Mouse (Mus musculus): ENCODE measurements around the gene Esm1.
"Not testable (repeated sequence)": the region's sequence is repeated elsewhere in the genome, so short reads cannot be mapped to it uniquely, and the experiment has no call there.

Gene Esm1

DNA sequence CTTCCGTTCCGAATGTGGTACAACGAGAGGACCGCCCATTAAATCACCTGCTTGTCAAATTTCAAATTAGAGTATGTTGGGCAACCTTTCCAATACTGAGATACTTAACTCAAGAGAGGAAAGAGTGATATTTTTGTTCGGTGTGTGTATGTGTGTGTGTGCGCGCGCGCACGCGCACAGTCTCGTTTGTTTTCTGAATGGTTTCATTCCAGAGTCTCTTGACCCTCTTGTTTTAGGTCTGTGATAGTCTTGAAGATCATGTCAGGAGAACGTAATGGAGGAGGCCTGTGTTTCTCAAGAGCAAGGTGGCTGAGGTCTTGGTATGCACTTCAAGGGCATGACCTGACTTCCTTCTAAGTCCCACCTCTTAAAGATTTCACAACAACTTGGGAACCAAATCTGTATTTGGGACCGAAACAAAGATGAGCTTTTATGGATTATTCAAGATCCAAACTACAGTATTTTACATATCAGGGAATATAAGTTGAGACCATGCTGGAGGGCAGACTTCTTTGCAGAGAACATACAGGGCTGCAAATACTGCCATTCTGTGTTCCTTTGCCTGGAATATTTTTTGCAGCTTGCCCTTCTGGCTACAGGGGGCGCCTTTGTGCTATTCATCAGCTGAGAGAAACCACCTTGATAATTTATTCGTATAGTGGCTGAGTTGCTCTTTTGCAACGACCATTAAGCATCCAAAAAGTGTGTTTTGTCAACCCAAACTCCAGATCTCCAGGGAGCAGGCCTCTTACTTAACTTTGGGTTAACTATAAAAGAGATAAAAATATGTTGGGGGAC, 18.4 kb downstream of the Esm1 start:
- no peak for DNase-seq (ENCODE audit: low spot score)

DNA sequence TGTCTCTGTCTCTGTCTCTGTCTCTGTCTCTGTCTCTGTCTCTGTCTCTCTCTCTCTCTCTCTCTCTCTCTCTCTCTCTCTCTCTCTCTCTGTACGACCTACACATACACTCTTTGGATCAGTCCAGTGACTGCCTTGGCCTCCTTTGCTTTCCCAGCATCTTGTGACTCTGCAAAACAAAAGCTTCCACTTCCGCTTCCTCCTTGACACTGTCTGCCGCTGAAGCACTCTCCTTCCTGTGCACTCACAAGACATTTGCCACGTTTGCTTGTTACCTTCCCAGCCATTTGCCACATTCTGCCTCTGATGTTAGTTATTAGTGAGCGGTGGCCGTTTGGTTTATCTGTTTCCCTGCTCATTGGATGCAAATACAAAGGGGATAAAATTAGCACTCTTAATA, 32.7 kb downstream of the Esm1 start:
- DNase-seq (ENCODE audit: low spot score): no peak

DNA sequence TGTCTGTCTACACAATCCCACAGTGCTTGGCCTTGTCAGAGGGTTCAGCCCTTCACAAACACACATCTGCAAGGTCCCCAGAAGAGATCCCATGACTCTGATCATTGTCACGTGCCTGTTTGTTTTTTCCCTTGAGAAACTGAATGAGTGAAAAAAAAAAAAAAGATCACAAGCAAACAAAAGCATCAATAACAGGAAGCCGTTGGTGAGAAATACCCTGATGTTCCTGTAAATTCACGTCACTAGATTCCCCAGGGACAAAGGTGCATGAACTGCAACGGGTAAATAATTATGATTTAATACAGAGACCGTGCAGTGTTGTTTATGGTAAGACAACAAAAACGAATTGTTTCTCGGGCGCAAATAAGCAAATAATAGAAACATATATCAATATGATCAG, 35.6 kb downstream of the Esm1 start:
- DNase-seq (ENCODE audit: low spot score): no peak

DNA sequence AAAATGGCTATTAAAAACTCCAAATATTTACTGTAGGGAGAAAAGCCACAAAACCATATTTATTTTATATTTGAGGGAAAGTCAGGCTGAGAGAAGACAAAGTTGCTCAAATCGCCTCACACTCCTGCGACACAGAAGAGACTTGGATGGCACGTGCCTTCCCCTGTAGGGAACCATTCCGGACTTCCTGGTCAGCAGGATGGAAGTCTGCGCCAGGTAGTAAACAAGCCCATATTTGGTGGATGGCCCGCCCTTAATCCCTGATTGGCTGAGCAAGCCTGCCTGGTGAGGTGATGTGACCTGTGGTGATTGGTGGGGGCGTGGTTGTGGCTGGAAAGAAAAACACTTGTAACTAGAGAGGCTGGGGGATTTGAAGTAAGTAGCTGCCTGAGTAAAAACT, 43.1 kb downstream of the Esm1 start:
- not testable (repeated sequence) for DNase-seq (ENCODE audit: low spot score)

DNA sequence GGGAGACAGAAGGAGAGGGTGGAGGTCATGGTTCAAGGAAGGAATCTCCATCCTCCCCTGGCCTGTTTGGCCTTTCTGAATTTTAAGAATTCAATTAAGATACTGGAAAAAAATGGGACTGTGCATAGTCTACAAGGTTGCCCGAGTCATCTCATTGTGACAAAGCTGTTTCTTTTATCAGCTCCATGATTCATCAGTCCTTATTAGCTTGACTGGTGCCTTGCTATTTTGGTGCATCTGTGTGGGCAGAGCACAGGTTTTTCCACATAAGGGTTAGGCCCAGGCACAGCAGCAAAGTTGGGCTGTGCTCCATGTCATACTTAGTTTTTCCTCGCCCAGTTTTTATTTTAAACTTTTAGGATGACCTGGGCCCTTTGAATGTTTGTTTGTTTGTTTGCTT, 47.3 kb downstream of the Esm1 start:
- DNase-seq (ENCODE audit: low spot score): no peak

DNA sequence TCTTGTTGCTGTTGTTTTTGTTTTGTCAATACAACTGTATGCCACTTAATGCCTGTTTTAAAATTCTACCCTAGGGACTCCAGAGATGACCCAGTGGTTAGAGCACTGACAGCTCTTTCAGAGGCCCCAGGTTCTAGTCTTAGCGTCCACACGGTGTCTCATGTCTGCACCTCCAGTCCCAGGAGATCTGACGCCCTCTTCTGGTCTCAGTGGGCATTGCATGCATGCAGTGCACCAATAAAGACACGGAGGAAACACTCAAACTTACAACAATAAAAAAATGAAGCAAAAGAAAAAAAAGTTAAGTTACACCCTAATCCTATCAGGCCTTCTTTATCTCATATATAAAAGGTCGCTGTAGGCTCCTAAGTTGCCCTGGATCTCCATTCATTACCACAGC, 47.7 kb downstream of the Esm1 start:
- DNase-seq (ENCODE audit: low spot score): no peak

DNA sequence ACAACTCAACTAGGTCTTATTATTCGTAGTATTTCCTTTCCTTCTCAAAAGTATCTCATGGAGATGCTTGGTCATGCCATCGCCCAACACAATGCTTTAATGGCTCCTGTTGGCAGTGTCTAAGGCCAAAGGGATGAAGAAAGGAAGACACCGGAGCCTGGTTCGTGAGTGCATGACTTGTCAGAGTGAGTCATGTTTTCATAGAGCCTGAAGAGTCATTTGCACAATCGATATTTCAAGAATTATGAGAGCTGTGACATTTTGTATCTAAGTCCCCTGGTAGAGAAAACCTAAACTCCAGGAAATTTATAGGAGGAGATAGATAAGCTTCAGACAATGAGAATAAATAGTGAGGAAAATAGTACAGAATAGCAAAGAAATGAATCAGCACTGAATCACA, 49.8 kb downstream of the Esm1 start:
- DNase-seq (ENCODE audit: low spot score): no peak

DNA sequence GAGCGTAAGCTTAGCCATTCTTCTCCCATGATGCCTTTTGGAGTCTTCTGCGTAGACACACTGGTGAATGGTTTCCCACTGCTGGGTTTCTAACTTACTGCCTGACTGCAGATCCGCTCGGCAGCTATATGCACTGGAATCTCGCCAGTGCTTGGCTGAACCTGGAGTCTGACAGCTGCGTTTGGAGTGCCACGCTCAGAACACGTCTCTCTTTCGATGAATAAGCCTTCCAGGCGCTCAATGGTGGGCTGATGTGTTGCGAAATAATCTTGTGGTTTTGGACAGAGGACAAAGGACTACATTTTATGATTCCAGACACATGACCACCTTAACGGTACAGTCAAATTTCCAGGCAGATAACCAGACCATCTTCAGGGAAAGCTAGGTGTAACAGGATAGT, 53.4 kb downstream of the Esm1 start:
- no peak for DNase-seq (ENCODE audit: low spot score)

GRCm38 (mm10) chr13:113265257-113265656, 55.8 kb downstream of the Esm1 start:
- DNase-seq (ENCODE audit: low spot score): peak; percentile 23

GRCm38 (mm10) chr13:113266495-113266951, 57.1 kb downstream of the Esm1 start:
- DNase-seq (ENCODE audit: low spot score): peak; percentile 44

DNA sequence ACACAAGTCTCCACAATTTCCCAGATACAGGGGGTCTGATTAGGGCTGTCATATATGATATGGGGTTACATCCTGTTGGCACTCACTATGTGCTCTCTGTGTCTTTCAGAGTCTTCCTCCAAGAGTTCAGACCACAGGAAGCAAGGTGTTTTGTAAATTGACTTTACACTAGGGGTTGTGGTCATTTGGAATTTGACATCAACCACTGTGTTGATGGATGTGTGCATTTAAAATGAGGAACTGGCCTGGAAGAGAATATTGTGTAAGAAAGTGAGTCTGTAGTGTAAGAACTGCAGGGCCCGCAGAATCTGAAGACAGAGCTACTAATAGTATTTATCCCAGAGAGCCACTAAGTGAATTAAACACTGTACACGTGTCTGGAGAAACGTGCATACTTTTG, 57.7 kb downstream of the Esm1 start:
- DNase-seq (ENCODE audit: low spot score): no peak
